Mouse (Mus musculus) midbrain, embryonic 11.5 days (tissue): Measurements from ENCODE around the gene Olfr95. TPM values are rescaled to one million over a fixed set of nuclear protein-coding genes. Genes with fewer than 3 reads are reported as not detected.
"Not testable (repeated sequence)": the region's sequence is repeated elsewhere in the genome, so short reads cannot be mapped to it uniquely, and the experiment has no call there.

Experiments used
- ATAC-seq: fragments of 200-750 bp; cut with Nextera tagmentation; 2 replicates; pipeline ENCODE4 v1.8.0; 2017; ENCODE audit warnings: moderate TSS enrichment, moderate library complexity; ENCODE audit not compliant: low FRiP score
- DNase-seq: peaks from one replicate; pipeline ENCODE4 v3.0.0; 2015; ENCODE audit warnings: low spot score; ENCODE audit errors: missing footprints
- H3K27ac ChIP-seq: fragments of 300-500 bp; sonication (generic); 2 replicates; pipeline ENCODE4 v1.5.1; 2014; ENCODE audit warnings: low read depth, low read length
- H3K27me3 ChIP-seq: fragments of 300-500 bp; sonication (generic); 2 replicates; pipeline ENCODE4 v1.6.1; 2014; ENCODE audit warnings: mild to moderate bottlenecking, low read length, moderate library complexity, mixed read lengths; ENCODE audit not compliant: control insufficient read depth, insufficient read depth
- H3K36me3 ChIP-seq: fragments of 300-500 bp; sonication (generic); 2 replicates; pipeline ENCODE4 v1.6.1; 2014; ENCODE audit warnings: mild to moderate bottlenecking, low read length, moderate library complexity, mixed read lengths; ENCODE audit not compliant: control insufficient read depth, insufficient read depth
- H3K4me1 ChIP-seq: fragments of 300-500 bp; sonication (generic); 2 replicates; pipeline ENCODE4 v1.6.1; 2014; ENCODE audit warnings: low read length; ENCODE audit not compliant: control insufficient read depth, insufficient read depth
- H3K4me2 ChIP-seq: fragments of 300-500 bp; sonication (generic); 2 replicates; pipeline ENCODE4 v1.6.1; 2014; ENCODE audit warnings: mild to moderate bottlenecking, moderate library complexity
- H3K4me3 ChIP-seq: fragments of 300-500 bp; sonication (generic); 2 replicates; pipeline ENCODE4 v1.5.1; 2014; ENCODE audit warnings: low read depth, low read length
- H3K9ac ChIP-seq: fragments of 300-500 bp; sonication (generic); 2 replicates; pipeline ENCODE4 v1.6.1; 2014; ENCODE audit warnings: low read length
- H3K9me3 ChIP-seq: fragments of 300-500 bp; sonication (generic); 2 replicates; pipeline ENCODE4 v1.6.1; 2016; ENCODE audit warnings: low read length; ENCODE audit not compliant: control insufficient read depth
- WGBS: fragments of 180-500 bp; shearing (Covaris S2); extraction: QIAGEN DNeasy Blood & Tissue Kit; methylation state at CpG from one replicate; pipeline ENCODE4 v1.1.7; 2014; 5-methylcytosine and 5-hydroxymethylcytosine counted together
- polyA plus RNA-seq: library from polyadenylated mRNA; unstranded; fragments of >200 nt; fragmentation: Nextera tagmentation; extraction: Ambion mirVana; gene quantifications from 2 replicates; pipeline ENCODE4 v1.2.1, GENCODE M21; 2014

Gene Olfr95
- not detected in 2 replicates for polyA plus RNA-seq

DNA sequence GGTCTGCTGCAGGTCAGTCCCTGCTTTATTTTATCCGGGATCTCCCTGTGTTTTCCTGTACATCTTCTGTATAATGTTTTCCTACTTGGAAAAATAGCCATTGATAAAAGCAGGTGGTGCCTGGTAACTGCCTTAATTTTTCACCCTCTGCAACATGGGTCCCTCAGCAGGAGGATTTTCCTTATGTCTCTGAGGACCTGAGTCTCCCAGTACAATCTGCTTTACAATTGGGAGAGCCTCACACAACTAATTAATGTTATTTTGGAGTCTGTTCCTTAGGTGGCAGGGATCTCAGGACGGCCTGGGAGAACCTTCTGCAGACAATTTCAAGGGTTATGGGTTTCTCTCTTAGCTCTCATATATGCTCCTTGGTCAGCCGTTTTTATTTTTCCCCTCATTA, at the start of gene Olfr95:
Gene Olfr95 (minus strand): TSS at position 101 of the 400 bp plus-strand sequence.
- no peak within 1 kb of the TSS for H3K4me2 ChIP-seq
- no peaks in the 10 kb centered on the region for H3K4me1 ChIP-seq
- ATAC-seq (no peak), DNase-seq (peak; percentile 10)
- H3K36me3 ChIP-seq: no peaks in the 10 kb centered on the region
- no peaks in the 10 kb centered on the region for H3K9me3 ChIP-seq
- no peak within 1 kb of the TSS for H3K27ac ChIP-seq
- no peak within 1 kb of the TSS for H3K4me3 ChIP-seq
- WGBS: 78% methylated on average over 3 of the region's 3 CpGs
- H3K9ac ChIP-seq: no peak within 1 kb of the TSS
- H3K27me3 ChIP-seq: peaks cover 8% of the 10 kb centered on the region

DNA sequence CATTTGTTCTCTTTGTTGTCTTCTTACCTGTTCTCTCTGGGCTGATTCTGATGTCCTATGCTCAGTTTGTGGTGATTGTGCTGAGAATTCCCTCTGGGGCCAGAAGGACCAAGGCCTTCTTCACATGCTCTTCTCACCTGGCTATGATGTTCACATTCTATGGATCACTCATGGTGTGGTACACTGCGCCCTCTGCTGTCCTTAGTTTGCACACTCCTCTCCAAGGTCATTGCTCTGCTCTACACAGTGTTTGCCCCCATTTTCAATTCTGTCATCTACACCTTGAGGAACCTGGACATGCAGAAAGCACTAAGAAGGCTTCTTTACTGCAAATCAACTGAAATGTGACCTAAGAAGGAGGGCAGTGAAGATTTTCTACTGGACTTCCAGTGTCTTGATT, 37.6 kb upstream of the Olfr95 start:
- no peaks in the 10 kb centered on the region for H3K27me3 ChIP-seq
- H3K36me3 ChIP-seq: no peaks in the 10 kb centered on the region
- no peaks in the 10 kb centered on the region for H3K9me3 ChIP-seq
- no peak overlapping the region for H3K4me2 ChIP-seq
- H3K4me3 ChIP-seq: no peak overlapping the region
- H3K27ac ChIP-seq: no peak overlapping the region
- DNase-seq (no peak), ATAC-seq (no peak)
- H3K9ac ChIP-seq: no peak overlapping the region
- 14% methylated on average over 1 of the region's 1 CpGs for WGBS
- H3K4me1 ChIP-seq: no peaks in the 10 kb centered on the region

DNA sequence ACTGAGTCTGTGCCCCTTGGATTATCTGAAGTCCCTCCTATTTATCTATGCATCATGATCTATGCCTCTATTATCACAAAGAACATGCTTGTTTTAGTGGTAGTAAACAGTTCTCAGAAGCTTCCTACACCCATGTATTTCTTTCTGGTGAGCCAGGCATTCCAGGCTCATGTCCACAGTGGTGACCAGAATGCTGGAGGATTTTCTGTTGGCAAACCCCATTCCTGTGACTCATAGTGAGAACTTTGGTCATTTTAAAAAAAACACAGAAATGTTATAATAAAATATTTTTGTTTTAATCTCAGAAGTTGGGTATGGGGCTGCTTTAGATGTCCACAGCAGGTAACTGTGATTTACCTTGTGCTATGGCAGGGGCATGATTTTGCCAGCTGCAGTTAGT, 36.5 kb upstream of the Olfr95 start:
- H3K36me3 ChIP-seq: no peaks in the 10 kb centered on the region
- ATAC-seq: no peak

DNA sequence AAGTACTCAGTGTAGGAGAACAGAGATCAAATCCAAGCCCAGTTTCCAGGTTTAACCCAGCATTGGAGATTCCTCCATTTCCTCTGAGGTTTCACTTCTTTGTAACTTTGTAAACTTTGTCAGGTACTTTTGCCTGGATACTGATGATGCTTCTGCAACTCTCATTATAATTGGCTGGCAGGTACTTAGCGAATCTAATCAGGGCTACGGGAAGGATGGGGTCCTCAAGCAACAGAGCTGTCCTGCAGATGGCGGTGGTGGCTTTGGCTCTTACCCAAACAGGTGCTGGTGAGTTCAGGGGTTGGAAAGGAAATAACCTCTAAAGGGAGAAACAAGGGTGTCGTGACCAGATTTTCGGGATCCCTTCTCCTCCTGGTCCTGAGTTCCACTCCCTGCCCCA, 33.8 kb upstream of the Olfr95 start:
- no peaks in the 10 kb centered on the region for H3K9me3 ChIP-seq
- no peak overlapping the region for H3K9ac ChIP-seq
- 35% methylated on average over 5 of the region's 5 CpGs for WGBS
- ATAC-seq (no peak), DNase-seq (no peak)
- H3K4me3 ChIP-seq: no peak overlapping the region
- H3K36me3 ChIP-seq: no peaks in the 10 kb centered on the region
- no peaks in the 10 kb centered on the region for H3K4me1 ChIP-seq
- no peaks in the 10 kb centered on the region for H3K27me3 ChIP-seq
- no peak overlapping the region for H3K27ac ChIP-seq
- no peak overlapping the region for H3K4me2 ChIP-seq

More for the DNA sequence above, 36.5 kb upstream of the Olfr95 start:
- Histone ChIP-seq H3K27ac (no peak overlapping the region), H3K27me3 (no peaks in the 10 kb centered on the region), H3K9me3 (no peaks in the 10 kb centered on the region), H3K4me1 (no peaks in the 10 kb centered on the region), H3K4me3 (no peak overlapping the region), H3K4me2 (no peak overlapping the region), H3K9ac (no peak overlapping the region)
- DNase-seq: no peak

DNA sequence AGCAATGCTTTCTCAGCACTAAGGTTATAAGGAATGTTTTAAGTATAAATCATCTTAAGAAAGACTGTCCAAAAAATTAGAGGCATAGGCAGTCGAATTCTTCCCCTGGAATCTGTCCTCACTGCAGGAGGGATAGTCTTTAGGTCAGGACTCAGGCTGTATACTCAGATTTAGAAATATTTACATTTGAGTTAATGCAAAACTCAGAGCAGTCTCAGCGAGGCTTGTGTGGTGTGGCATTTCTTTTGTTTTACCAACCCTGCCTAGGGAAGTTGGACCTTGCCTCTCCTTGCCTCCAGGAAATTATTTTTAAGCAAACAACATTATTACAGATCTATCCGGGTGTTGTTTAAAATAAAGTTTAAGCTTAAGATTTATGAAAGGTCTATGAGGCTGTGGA, 29.3 kb upstream of the Olfr95 start:
- DNase-seq: no peak
- 64% methylated on average over 3 of the region's 3 CpGs for WGBS
- no peak for ATAC-seq

DNA sequence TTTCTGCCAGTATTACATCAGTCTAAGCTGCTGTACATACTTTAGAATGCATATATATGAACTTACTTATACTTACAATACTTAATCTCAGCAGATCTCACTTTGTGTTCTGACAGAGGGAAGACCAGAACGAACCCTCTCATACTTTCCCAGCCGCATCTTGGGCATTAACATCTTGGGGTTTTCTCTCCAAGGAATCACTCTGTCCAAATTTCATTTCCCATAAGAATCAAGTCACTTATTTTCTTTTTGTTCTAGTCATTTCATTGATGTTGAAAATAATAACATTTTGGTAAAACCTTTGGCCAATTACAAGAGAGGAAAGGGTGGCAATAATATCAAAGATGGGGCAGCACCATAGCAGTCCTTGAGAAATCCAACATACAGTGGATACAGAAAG, 24.3 kb upstream of the Olfr95 start, which contains the start of gene Olfr97:
Gene Olfr97 (minus strand): TSS at position 101 of the 400 bp plus-strand sequence.
- not testable (repeated sequence) for ATAC-seq, H3K4me3 ChIP-seq, H3K9me3 ChIP-seq, DNase-seq, H3K9ac ChIP-seq, H3K4me1 ChIP-seq, H3K4me2 ChIP-seq, H3K36me3 ChIP-seq, H3K27me3 ChIP-seq, H3K27ac ChIP-seq
- 95% methylated on average over 2 of the region's 2 CpGs for WGBS

More for the DNA sequence above, 29.3 kb upstream of the Olfr95 start:
- Histone ChIP-seq H3K9me3 (no peaks in the 10 kb centered on the region), H3K27me3 (no peaks in the 10 kb centered on the region), H3K36me3 (no peaks in the 10 kb centered on the region), H3K4me2 (no peak overlapping the region), H3K4me3 (no peak overlapping the region), H3K27ac (no peak overlapping the region), H3K9ac (no peak overlapping the region), H3K4me1 (no peaks in the 10 kb centered on the region)

DNA sequence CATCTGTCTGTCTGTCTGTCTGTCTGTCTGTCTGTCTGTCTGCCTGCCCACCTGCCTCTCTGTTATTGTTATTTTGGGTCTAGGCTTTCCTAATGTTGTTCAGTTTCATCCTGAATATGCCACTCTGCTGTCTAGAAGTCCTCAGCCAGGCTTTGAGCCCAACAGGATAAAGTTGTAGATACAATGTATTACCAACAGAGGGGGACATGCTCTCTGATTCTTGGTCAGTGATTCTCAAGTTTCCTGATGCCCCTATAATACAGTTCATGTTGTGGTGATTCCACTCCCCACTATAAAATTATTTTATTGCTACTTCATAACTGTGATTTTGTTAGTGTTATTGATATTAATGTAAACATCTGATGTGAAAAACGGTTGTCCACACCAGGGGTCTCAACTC, 9.0 kb upstream of the Olfr95 start:
- no peak overlapping the region for H3K4me3 ChIP-seq
- no peaks in the 10 kb centered on the region for H3K36me3 ChIP-seq
- ATAC-seq (no peak), DNase-seq (no peak)
- H3K4me2 ChIP-seq: no peak overlapping the region
- H3K9ac ChIP-seq: no peak overlapping the region
- no peaks in the 10 kb centered on the region for H3K27me3 ChIP-seq
- no peaks in the 10 kb centered on the region for H3K4me1 ChIP-seq
- H3K27ac ChIP-seq: no peak overlapping the region
- no peaks in the 10 kb centered on the region for H3K9me3 ChIP-seq
- WGBS: 33% methylated on average over 1 of the region's 1 CpGs

DNA sequence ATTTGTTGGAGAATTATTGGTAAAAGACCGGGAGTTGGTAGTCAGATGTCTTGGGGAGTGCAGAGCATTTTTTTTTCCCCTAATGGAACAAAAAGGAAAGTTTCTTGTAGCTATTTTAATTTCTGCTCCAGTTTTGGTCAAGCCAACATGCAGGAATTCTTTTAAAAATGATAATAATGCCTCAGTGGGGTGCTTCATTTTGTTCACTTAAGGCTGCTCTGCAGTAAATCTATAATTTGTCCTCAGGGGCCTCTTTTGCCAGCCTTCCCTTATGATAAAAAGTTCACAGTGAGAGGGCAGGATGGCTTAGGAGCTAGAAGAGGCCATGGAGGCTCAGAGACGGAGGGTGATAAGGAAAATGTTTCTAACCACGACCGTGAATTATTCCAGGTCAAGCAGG, 6.9 kb upstream of the Olfr95 start, which contains the start of gene Olfr96:
Gene Olfr96 (plus strand): TSS at position 301 of the 400 bp plus-strand sequence.
- Histone ChIP-seq H3K36me3 (no peaks in the 10 kb centered on the region), H3K4me1 (no peaks in the 10 kb centered on the region), H3K27ac (no peak within 1 kb of the TSS), H3K9ac (no peak within 1 kb of the TSS), H3K27me3 (no peaks in the 10 kb centered on the region), H3K9me3 (no peaks in the 10 kb centered on the region), H3K4me2 (no peak within 1 kb of the TSS), H3K4me3 (no peak within 1 kb of the TSS)
- DNase-seq (no peak), ATAC-seq (no peak)
- WGBS: 64% methylated on average over 4 of the region's 4 CpGs

DNA sequence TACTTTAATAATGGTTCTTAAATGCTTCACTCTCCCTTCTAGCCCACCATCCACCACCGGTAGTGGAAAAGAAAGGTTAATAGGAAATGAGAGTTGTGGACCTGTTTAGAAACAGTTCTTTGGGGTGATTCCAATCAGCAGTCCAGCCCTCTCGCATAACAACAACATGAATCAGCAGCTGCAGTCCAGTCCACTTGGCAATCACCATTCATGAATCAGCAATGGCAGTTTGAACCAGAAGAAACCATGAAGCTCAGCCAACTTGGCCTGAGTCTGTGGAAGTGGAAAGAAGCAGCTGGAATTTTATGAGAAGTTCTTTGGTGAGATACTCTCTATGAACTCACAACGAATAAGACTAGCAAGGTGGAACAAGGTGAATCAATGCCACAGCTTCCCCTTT, 5.6 kb upstream of the Olfr95 start:
- no peaks in the 10 kb centered on the region for H3K4me1 ChIP-seq
- no peak overlapping the region for H3K4me2 ChIP-seq
- ATAC-seq (no peak), DNase-seq (no peak)
- no peak overlapping the region for H3K9ac ChIP-seq
- no peaks in the 10 kb centered on the region for H3K9me3 ChIP-seq
- H3K4me3 ChIP-seq: no peak overlapping the region
- no peaks in the 10 kb centered on the region for H3K27me3 ChIP-seq
- no peaks in the 10 kb centered on the region for H3K36me3 ChIP-seq
- H3K27ac ChIP-seq: no peak overlapping the region
- WGBS: 86% methylated on average over 3 of the region's 3 CpGs
